Mouse (Mus musculus) midbrain, embryonic 12.5 days (tissue): Measurements from ENCODE around the gene Rassf8. TPM values are rescaled to one million over a fixed set of nuclear protein-coding genes. Genes with fewer than 3 reads are reported as not detected.

Experiments
- ATAC-seq: fragments of 200-750 bp; cut with Nextera tagmentation; 2 replicates; pipeline ENCODE4 v1.8.0; 2017; ENCODE audit warnings: low read depth, moderate TSS enrichment, moderate library complexity; ENCODE audit not compliant: low FRiP score
- H3K27ac ChIP-seq: fragments of 300-500 bp; sonication (generic); replicated peaks from 2 replicates; pipeline ENCODE4 v1.5.1; 2016; ENCODE audit warnings: mild to moderate bottlenecking
- H3K27me3 ChIP-seq: fragments of 300-500 bp; sonication (generic); 2 replicates; pipeline ENCODE4 v1.6.1; 2016; ENCODE audit warnings: mild to moderate bottlenecking
- H3K36me3 ChIP-seq: fragments of 300-500 bp; sonication (generic); 2 replicates; pipeline ENCODE4 v1.6.1; 2016
- H3K4me1 ChIP-seq: fragments of 300-500 bp; sonication (generic); 2 replicates; pipeline ENCODE4 v1.6.1; 2016
- H3K4me2 ChIP-seq: fragments of 300-500 bp; sonication (generic); replicated peaks from 2 replicates; pipeline ENCODE4 v1.6.1; 2016; ENCODE audit warnings: mild to moderate bottlenecking, moderate library complexity
- H3K4me3 ChIP-seq: fragments of 300-500 bp; sonication (generic); 2 replicates; pipeline ENCODE4 v1.5.1; 2016; ENCODE audit warnings: mild to moderate bottlenecking
- H3K9ac ChIP-seq: fragments of 300-500 bp; sonication (generic); replicated peaks from 2 replicates; pipeline ENCODE4 v1.6.1; 2016; ENCODE audit warnings: mild to moderate bottlenecking, moderate library complexity
- H3K9me3 ChIP-seq: fragments of 300-500 bp; sonication (generic); 2 replicates; pipeline ENCODE4 v1.6.1; 2016; ENCODE audit warnings: mild to moderate bottlenecking
- WGBS: fragments of 180-500 bp; shearing (Covaris S2); methylation state at CpG from one replicate; pipeline ENCODE4 v1.1.7; 2016; 5-methylcytosine and 5-hydroxymethylcytosine counted together
- polyA plus RNA-seq: library from polyadenylated mRNA; unstranded; fragments of >200 nt; fragmentation: Nextera tagmentation; extraction: Ambion mirVana; gene quantifications from 2 replicates; pipeline ENCODE4 v1.2.1, GENCODE M21; 2016

The Rassf8 gene
- polyA plus RNA-seq, 1 experiment from 2014 or later, result 4.4 TPM

- Histone ChIP-seq H3K9ac (no peak overlapping the region), H3K4me1 (0 out of 2 replicates have a peak, but pooled peaks cover 5% of the 10 kb centered on the region), H3K27ac (no peak overlapping the region), H3K27me3 (no peaks in the 10 kb centered on the region), H3K9me3 (no peaks in the 10 kb centered on the region), H3K4me3 (no peak overlapping the region), H3K36me3 (no peaks in the 10 kb centered on the region), H3K4me2 (no peak overlapping the region)
- ATAC-seq, result no peak
- 57% methylated on average over 5 of the region's 5 CpGs for WGBS
Observed at GRCm38 (mm10) chr6:145726986-145727385, 19.6 kb upstream of the Rassf8 start.

GRCm38 (mm10) chr6:145732868-145733267 is 13.7 kb upstream of the Rassf8 start:
- H3K27me3 ChIP-seq, result no peaks in the 10 kb centered on the region
- ATAC-seq, result no peak

GRCm38 (mm10) chr6:145733276-145733675 is 13.3 kb upstream of the Rassf8 start:
- ATAC-seq, result no peak
- no peak overlapping the region for H3K27ac ChIP-seq
- H3K4me3 ChIP-seq, result no peak overlapping the region
- H3K9ac ChIP-seq, result no peak overlapping the region
- no peak overlapping the region for H3K4me2 ChIP-seq
- H3K27me3 ChIP-seq, result no peaks in the 10 kb centered on the region
- no peaks in the 10 kb centered on the region for H3K9me3 ChIP-seq
- no peaks in the 10 kb centered on the region for H3K36me3 ChIP-seq
- WGBS, result 76% methylated on average over 4 of the region's 4 CpGs
- 0 out of 2 replicates have a peak, but pooled peaks cover 3% of the 10 kb centered on the region for H3K4me1 ChIP-seq

More at GRCm38 (mm10) chr6:145732868-145733267, 13.7 kb upstream of the Rassf8 start:
- 0 out of 2 replicates have a peak, but pooled peaks cover 3% of the 10 kb centered on the region for H3K4me1 ChIP-seq
- H3K4me2 ChIP-seq, result no peak overlapping the region
- H3K9ac ChIP-seq, result no peak overlapping the region
- no peak overlapping the region for H3K4me3 ChIP-seq
- no peaks in the 10 kb centered on the region for H3K9me3 ChIP-seq
- no peaks in the 10 kb centered on the region for H3K36me3 ChIP-seq
- 62% methylated on average over 5 of the region's 5 CpGs for WGBS
- H3K27ac ChIP-seq, result no peak overlapping the region

- 50% methylated on average over 5 of the region's 5 CpGs for WGBS
- ATAC-seq, result no peak
- no peak overlapping the region for H3K27ac ChIP-seq
- no peak overlapping the region for H3K4me3 ChIP-seq
- no peaks in the 10 kb centered on the region for H3K27me3 ChIP-seq
- H3K36me3 ChIP-seq, result no peaks in the 10 kb centered on the region
- H3K4me2 ChIP-seq, result no peak overlapping the region
- no peak overlapping the region for H3K9ac ChIP-seq
- 0 out of 2 replicates have a peak, but pooled peaks cover 3% of the 10 kb centered on the region for H3K4me1 ChIP-seq
- no peaks in the 10 kb centered on the region for H3K9me3 ChIP-seq
Observed at GRCm38 (mm10) chr6:145733911-145734310, 12.6 kb upstream of the Rassf8 start.

- no peak overlapping the region for H3K9ac ChIP-seq
- H3K4me1 ChIP-seq, result 0 out of 2 replicates have a peak, but pooled peaks cover 3% of the 10 kb centered on the region
- no peak overlapping the region for H3K4me3 ChIP-seq
- no peaks in the 10 kb centered on the region for H3K9me3 ChIP-seq
- 96% methylated on average over 2 of the region's 2 CpGs for WGBS
- no peaks in the 10 kb centered on the region for H3K27me3 ChIP-seq
- H3K4me2 ChIP-seq, result no peak overlapping the region
- no peaks in the 10 kb centered on the region for H3K36me3 ChIP-seq
- no peak for ATAC-seq
- no peak overlapping the region for H3K27ac ChIP-seq
Observed at GRCm38 (mm10) chr6:145736099-145736498, 10.4 kb upstream of the Rassf8 start.

- H3K4me1 ChIP-seq, result no peaks in the 10 kb centered on the region
Observed at GRCm38 (mm10) chr6:145739231-145739630, 7.3 kb upstream of the Rassf8 start.

GRCm38 (mm10) chr6:145740011-145740410 is 6.5 kb upstream of the Rassf8 start:
- Histone ChIP-seq H3K4me3 (no peak overlapping the region), H3K4me2 (no peak overlapping the region), H3K4me1 (no peaks in the 10 kb centered on the region), H3K27ac (no peak overlapping the region), H3K27me3 (peaks cover 7% of the 10 kb centered on the region), H3K9ac (no peak overlapping the region), H3K36me3 (no peaks in the 10 kb centered on the region), H3K9me3 (no peaks in the 10 kb centered on the region)
- ATAC-seq, result no peak
- 82% methylated on average over 3 of the region's 3 CpGs for WGBS

More at GRCm38 (mm10) chr6:145739231-145739630, 7.3 kb upstream of the Rassf8 start:
- Histone ChIP-seq H3K4me2 (no peak overlapping the region), H3K27me3 (no peaks in the 10 kb centered on the region; the same call in 1 of the 2 replicates), H3K36me3 (no peaks in the 10 kb centered on the region), H3K9ac (no peak overlapping the region), H3K4me3 (no peak overlapping the region), H3K27ac (no peak overlapping the region), H3K9me3 (no peaks in the 10 kb centered on the region)
- no peak for ATAC-seq
- WGBS, result 86% methylated on average over 6 of the region's 6 CpGs

- Histone ChIP-seq H3K9ac (no peak overlapping the region), H3K4me3 (no peak overlapping the region), H3K27me3 (peaks cover 12% of the 10 kb centered on the region), H3K4me1 (peaks cover 11% of the 10 kb centered on the region), H3K4me2 (no peak overlapping the region), H3K9me3 (no peaks in the 10 kb centered on the region), H3K36me3 (no peaks in the 10 kb centered on the region), H3K27ac (no peak overlapping the region)
- no peak for ATAC-seq
- WGBS, result 51% methylated on average over 3 of the region's 3 CpGs
Observed at GRCm38 (mm10) chr6:145745291-145745690, 1.3 kb upstream of the Rassf8 start.

GRCm38 (mm10) chr6:145746921-145747670 is 548 bp downstream of the Rassf8 start:
- 0 out of 2 replicates have a peak, but pooled peaks have one; percentile 1 for ATAC-seq

GRCm38 (mm10) chr6:145747671-145748640 is 1.4 kb downstream of the Rassf8 start:
- Histone ChIP-seq H3K9me3 (no peaks in the 10 kb centered on the region), H3K27me3 (peaks cover 12% of the 10 kb centered on the region), H3K4me1 (peaks cover 11% of the 10 kb centered on the region), H3K4me2 (peak overlapping the region; percentile 79), H3K9ac (peak overlapping the region; percentile 79), H3K4me3 (peak overlapping the region; percentile 72), H3K27ac (no peak overlapping the region), H3K36me3 (no peaks in the 10 kb centered on the region)
- no peak for ATAC-seq
- WGBS, result 13% methylated on average over 16 of the region's 16 CpGs

More at GRCm38 (mm10) chr6:145746921-145747670, 548 bp downstream of the Rassf8 start:
- under 1% methylated on average over 40 of the region's 55 CpGs for WGBS
- H3K4me2 ChIP-seq, result peak overlapping the region; percentile 79
- H3K9ac ChIP-seq, result peak overlapping the region; percentile 79
- H3K4me1 ChIP-seq, result peaks cover 11% of the 10 kb centered on the region
- H3K9me3 ChIP-seq, result no peaks in the 10 kb centered on the region
- H3K4me3 ChIP-seq, result peak overlapping the region; percentile 72
- peak overlapping the region; percentile 80 for H3K27ac ChIP-seq
- peaks cover 12% of the 10 kb centered on the region for H3K27me3 ChIP-seq
- no peaks in the 10 kb centered on the region for H3K36me3 ChIP-seq

GRCm38 (mm10) chr6:145750394-145750793 is 3.8 kb downstream of the Rassf8 start:
- H3K4me2 ChIP-seq, result no peak overlapping the region
- H3K9me3 ChIP-seq, result no peaks in the 10 kb centered on the region
- 91% methylated on average over 3 of the region's 3 CpGs for WGBS
- no peaks in the 10 kb centered on the region for H3K36me3 ChIP-seq
- ATAC-seq, result no peak
- peaks cover 11% of the 10 kb centered on the region for H3K4me1 ChIP-seq
- no peak overlapping the region for H3K9ac ChIP-seq
- H3K4me3 ChIP-seq, result no peak overlapping the region
- no peak overlapping the region for H3K27ac ChIP-seq
- H3K27me3 ChIP-seq, result 0 out of 2 replicates have a peak, but pooled peaks cover 1% of the 10 kb centered on the region
